Mouse (Mus musculus): ENCODE data around the gene Pnkd.

DNA sequence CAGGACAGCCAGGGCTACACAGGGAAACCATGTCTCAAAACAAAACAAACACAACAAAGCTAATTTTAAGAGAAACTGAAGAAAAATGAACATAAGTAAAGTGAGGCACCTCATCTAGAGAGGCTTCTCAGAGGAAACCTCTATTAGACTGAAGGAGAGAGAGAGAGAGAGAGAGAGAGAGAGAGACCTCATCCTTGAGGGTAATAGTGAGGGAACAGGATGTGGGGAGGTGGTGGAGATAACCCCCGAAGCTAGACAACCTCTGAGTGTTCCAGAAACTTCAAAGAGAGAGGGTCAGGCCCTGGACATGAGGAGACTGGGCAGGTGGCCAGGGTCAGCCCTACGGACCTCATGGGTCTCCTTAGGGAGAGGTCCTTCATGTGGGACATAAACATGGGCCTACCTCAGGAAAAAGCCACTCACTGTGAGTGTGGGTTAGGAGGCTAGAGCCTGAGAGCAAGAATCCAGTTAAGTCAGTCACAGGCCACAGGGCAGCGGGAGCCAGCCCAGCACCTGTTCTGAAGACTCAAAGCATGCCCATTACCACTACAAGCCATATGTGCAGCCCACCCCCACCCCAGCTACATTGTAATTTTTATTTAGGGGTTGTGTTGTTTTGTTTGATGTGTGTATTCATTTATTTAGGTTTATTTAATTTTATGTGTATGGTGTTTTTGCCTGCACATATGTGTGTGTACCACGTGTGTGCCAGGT is 31.5 kb downstream of the Pnkd start:
- TF ChIP-seq CTCF (conservative IDR thresholded peaks at IDR 0.05; ENCODE audit: insufficient read depth, insufficient read length, low read depth, low read length) = no peak
- no peak for TF ChIP-seq POLR2A (IDR thresholded peaks at IDR 0.05; ENCODE audit: low read depth, low read length)
